Mouse (Mus musculus) erythroblast, embryonic 14.5 days (primary cell): ENCODE measurements around the gene Casp8ap2. TPM values are rescaled to one million over a fixed set of nuclear protein-coding genes. Genes with fewer than 3 reads are reported as not detected.

Source experiments
- H3K27me3 ChIP-seq: 2 replicates; pipeline ENCODE4 v1.6.1; 2012; ENCODE audit warnings: inconsistent platforms; ENCODE audit not compliant: control insufficient read depth
- H3K36me3 ChIP-seq: 2 replicates; pipeline ENCODE4 v1.6.1; 2012; ENCODE audit warnings: mild to moderate bottlenecking, inconsistent platforms; ENCODE audit not compliant: control insufficient read depth
- H3K4me1 ChIP-seq: 2 replicates; pipeline ENCODE4 v1.6.1; 2012; ENCODE audit warnings: inconsistent platforms; ENCODE audit not compliant: control insufficient read depth
- H3K4me3 ChIP-seq: replicated peaks from 2 replicates; pipeline ENCODE3; 2012; ENCODE audit warnings: moderate library complexity, mild to moderate bottlenecking, inconsistent platforms
- H3K9me3 ChIP-seq: 2 replicates; pipeline ENCODE4 v1.6.1; 2012; ENCODE audit warnings: low read length, inconsistent platforms, mixed read lengths; ENCODE audit not compliant: control insufficient read depth
- GATA1 ChIP-seq: IDR thresholded peaks from 2 replicates; pipeline ENCODE4 v1.6.1; 2012; ENCODE audit warnings: low read length, inconsistent platforms, mixed read lengths
- TAL1 ChIP-seq: IDR thresholded peaks from 3 replicates; pipeline ENCODE4 v1.6.1; 2012; ENCODE audit warnings: low read length, inconsistent platforms, mixed read lengths
- polyA plus RNA-seq: library from polyadenylated mRNA; stranded (reverse); fragments of >175 nt; gene quantifications from 2 replicates; pipeline ENCODE4 v1.2.3, GENCODE M21; 2012

Casp8ap2 gene
- polyA plus RNA-seq, 1 experiment = 0.12 TPM

- H3K4me3 ChIP-seq = no peak overlapping the region
- no peaks in the 10 kb centered on the region for H3K9me3 ChIP-seq
- no peaks in the 10 kb centered on the region for H3K4me1 ChIP-seq
- TF ChIP-seq TAL1 = no peak
- TF ChIP-seq GATA1 = no peak
- no peaks in the 10 kb centered on the region for H3K27me3 ChIP-seq
- H3K36me3 ChIP-seq = peaks cover 43% of the 10 kb centered on the region
Measured at GRCm38 (mm10) chr4:32683061-32683582, 67.9 kb downstream of the Casp8ap2 start.

Other genes starting within 250 kb of the Casp8ap2 start
- gene Gja10, start 12.7 kb upstream of the Casp8ap2 start, polyA plus RNA-seq = not detected in 2 replicates
- gene Mdn1, start 41.7 kb downstream of the Casp8ap2 start, polyA plus RNA-seq = 0.01 and 0.02 TPM in 2 replicates
- 0.09 and 0.16 TPM in 2 replicates for gene Lyrm2, start 184.8 kb downstream of the Casp8ap2 start, polyA plus RNA-seq